Mouse (Mus musculus): ENCODE results near the gene Ralbp1. TPM values are rescaled to one million over a fixed set of nuclear protein-coding genes. Genes with fewer than 3 reads are reported as not detected.

Ralbp1 gene
- polyA plus RNA-seq, 1 experiment from 2014 or later: 29.5 TPM

- H3K27ac ChIP-seq (ENCODE audit: low read depth): no peak overlapping the region
- peaks cover 6% of the 10 kb centered on the region for H3K9me3 ChIP-seq (ENCODE audit: low read length)
- H3K4me3 ChIP-seq (ENCODE audit: low read depth, low read length): no peak overlapping the region
- TF ChIP-seq EP300 (IDR thresholded peaks at IDR 0.05; ENCODE audit: low read depth): no peak
- no peak for TF ChIP-seq CTCF (IDR thresholded peaks at IDR 0.05; ENCODE audit: low read depth)
- 82% methylated on average over 14 of the region's 14 CpGs for WGBS (ENCODE audit: insufficient replicate concordance)
- no peak for ATAC-seq
- no peaks in the 10 kb centered on the region for H3K36me3 ChIP-seq (replicated peaks; ENCODE audit: insufficient read depth, low read length)
- no peak overlapping the region for H3K9ac ChIP-seq (replicated peaks)
- no peaks in the 10 kb centered on the region for H3K4me1 ChIP-seq (ENCODE audit: insufficient read depth)
- no peaks in the 10 kb centered on the region for H3K27me3 ChIP-seq (ENCODE audit: insufficient read depth, low read length)
- H3K4me2 ChIP-seq (ENCODE audit: low read depth, low read length): no peak overlapping the region
- DNase-seq: no peak
Observed at GRCm38 (mm10) chr17:65905241-65905640, 19.6 kb upstream of the Ralbp1 start.

- no peak overlapping the region for H3K4me3 ChIP-seq (ENCODE audit: low read depth, low read length)
- H3K27me3 ChIP-seq (ENCODE audit: insufficient read depth, low read length): no peaks in the 10 kb centered on the region
- H3K4me1 ChIP-seq (ENCODE audit: insufficient read depth): no peaks in the 10 kb centered on the region
- TF ChIP-seq EP300 (IDR thresholded peaks at IDR 0.05; ENCODE audit: low read depth) (no peak), CTCF (IDR thresholded peaks at IDR 0.05; ENCODE audit: low read depth) (no peak)
- no peak for ATAC-seq
- WGBS (ENCODE audit: insufficient replicate concordance): 88% methylated on average over 8 of the region's 8 CpGs
- H3K9ac ChIP-seq (replicated peaks): no peak overlapping the region
- H3K9me3 ChIP-seq (ENCODE audit: low read length): peaks cover 6% of the 10 kb centered on the region
- H3K36me3 ChIP-seq (replicated peaks; ENCODE audit: insufficient read depth, low read length): no peaks in the 10 kb centered on the region
- H3K4me2 ChIP-seq (ENCODE audit: low read depth, low read length): no peak overlapping the region
- H3K27ac ChIP-seq (ENCODE audit: low read depth): no peak overlapping the region
- no peak for DNase-seq
Observed at GRCm38 (mm10) chr17:65903826-65904225, 18.2 kb upstream of the Ralbp1 start.

GRCm38 (mm10) chr17:65903011-65903410 lies 17.4 kb upstream of the Ralbp1 start:
- WGBS (ENCODE audit: insufficient replicate concordance): 72% methylated on average over 1 of the region's 1 CpGs
- TF ChIP-seq EP300 (IDR thresholded peaks at IDR 0.05; ENCODE audit: low read depth): no peak
- TF ChIP-seq CTCF (IDR thresholded peaks at IDR 0.05; ENCODE audit: low read depth): peak; percentile 28; the same call in 1 of the 2 replicates
- no peaks in the 10 kb centered on the region for H3K36me3 ChIP-seq (replicated peaks; ENCODE audit: insufficient read depth, low read length)

GRCm38 (mm10) chr17:65902281-65902680 lies 16.7 kb upstream of the Ralbp1 start:
- Histone ChIP-seq H3K36me3 (replicated peaks; ENCODE audit: insufficient read depth, low read length) (no peaks in the 10 kb centered on the region), H3K27me3 (ENCODE audit: insufficient read depth, low read length) (no peaks in the 10 kb centered on the region), H3K9ac (replicated peaks) (no peak overlapping the region), H3K4me3 (ENCODE audit: low read depth, low read length) (no peak overlapping the region), H3K4me1 (ENCODE audit: insufficient read depth) (no peaks in the 10 kb centered on the region), H3K9me3 (ENCODE audit: low read length) (peaks cover 6% of the 10 kb centered on the region), H3K27ac (ENCODE audit: low read depth) (no peak overlapping the region), H3K4me2 (ENCODE audit: low read depth, low read length) (no peak overlapping the region)
- no peak for DNase-seq
- ATAC-seq: no peak
- 78% methylated on average over 6 of the region's 6 CpGs for WGBS (ENCODE audit: insufficient replicate concordance)
- no peak for TF ChIP-seq EP300 (IDR thresholded peaks at IDR 0.05; ENCODE audit: low read depth)
- TF ChIP-seq CTCF (IDR thresholded peaks at IDR 0.05; ENCODE audit: low read depth): no peak

More at GRCm38 (mm10) chr17:65903011-65903410, 17.4 kb upstream of the Ralbp1 start:
- Histone ChIP-seq H3K4me3 (ENCODE audit: low read depth, low read length) (no peak overlapping the region), H3K27ac (ENCODE audit: low read depth) (no peak overlapping the region), H3K27me3 (ENCODE audit: insufficient read depth, low read length) (no peaks in the 10 kb centered on the region), H3K4me2 (ENCODE audit: low read depth, low read length) (no peak overlapping the region), H3K4me1 (ENCODE audit: insufficient read depth) (no peaks in the 10 kb centered on the region), H3K9me3 (ENCODE audit: low read length) (peaks cover 6% of the 10 kb centered on the region), H3K9ac (replicated peaks) (no peak overlapping the region)
- ATAC-seq (no peak), DNase-seq (no peak)

- 72% methylated on average over 3 of the region's 3 CpGs for WGBS (ENCODE audit: insufficient replicate concordance)
- Histone ChIP-seq H3K36me3 (replicated peaks; ENCODE audit: insufficient read depth, low read length) (no peaks in the 10 kb centered on the region), H3K27ac (ENCODE audit: low read depth) (no peak overlapping the region), H3K4me3 (ENCODE audit: low read depth, low read length) (no peak overlapping the region), H3K4me1 (ENCODE audit: insufficient read depth) (no peaks in the 10 kb centered on the region), H3K9me3 (ENCODE audit: low read length) (no peaks in the 10 kb centered on the region), H3K4me2 (ENCODE audit: low read depth, low read length) (no peak overlapping the region), H3K9ac (replicated peaks) (no peak overlapping the region), H3K27me3 (ENCODE audit: insufficient read depth, low read length) (no peaks in the 10 kb centered on the region)
- TF ChIP-seq CTCF (IDR thresholded peaks at IDR 0.05; ENCODE audit: low read depth): no peak
- no peak for TF ChIP-seq EP300 (IDR thresholded peaks at IDR 0.05; ENCODE audit: low read depth)
- ATAC-seq: no peak
- no peak for DNase-seq
Observed at GRCm38 (mm10) chr17:65896016-65896415, 10.4 kb upstream of the Ralbp1 start.

GRCm38 (mm10) chr17:65889476-65889875 lies 3.9 kb upstream of the Ralbp1 start:
- no peak overlapping the region for H3K9ac ChIP-seq (replicated peaks)
- no peak overlapping the region for H3K4me3 ChIP-seq (ENCODE audit: low read depth, low read length)
- H3K4me2 ChIP-seq (ENCODE audit: low read depth, low read length): no peak overlapping the region
- no peaks in the 10 kb centered on the region for H3K27me3 ChIP-seq (ENCODE audit: insufficient read depth, low read length)
- H3K9me3 ChIP-seq (ENCODE audit: low read length): no peaks in the 10 kb centered on the region
- 85% methylated on average over 5 of the region's 5 CpGs for WGBS (ENCODE audit: insufficient replicate concordance)
- H3K36me3 ChIP-seq (replicated peaks; ENCODE audit: insufficient read depth, low read length): no peaks in the 10 kb centered on the region
- no peak overlapping the region for H3K27ac ChIP-seq (ENCODE audit: low read depth)
- 0 out of 2 replicates have a peak, but pooled peaks cover 7% of the 10 kb centered on the region for H3K4me1 ChIP-seq (ENCODE audit: insufficient read depth)
- TF ChIP-seq CTCF (IDR thresholded peaks at IDR 0.05; ENCODE audit: low read depth): no peak
- no peak for TF ChIP-seq EP300 (IDR thresholded peaks at IDR 0.05; ENCODE audit: low read depth)
- DNase-seq (no peak), ATAC-seq (no peak)

GRCm38 (mm10) chr17:65886571-65886970 lies 973 bp upstream of the Ralbp1 start:
- Histone ChIP-seq H3K4me1 (ENCODE audit: insufficient read depth) (peaks cover 16% of the 10 kb centered on the region; the same call in 1 of the 2 replicates), H3K36me3 (replicated peaks; ENCODE audit: insufficient read depth, low read length) (no peaks in the 10 kb centered on the region), H3K27ac (ENCODE audit: low read depth) (peak overlapping the region; percentile 93), H3K27me3 (ENCODE audit: insufficient read depth, low read length) (no peaks in the 10 kb centered on the region), H3K9ac (replicated peaks) (no peak overlapping the region), H3K4me2 (ENCODE audit: low read depth, low read length) (peak overlapping the region; percentile 89), H3K4me3 (ENCODE audit: low read depth, low read length) (peak overlapping the region; percentile 80), H3K9me3 (ENCODE audit: low read length) (no peaks in the 10 kb centered on the region)
- no peak for DNase-seq
- ATAC-seq: no peak
- no peak for TF ChIP-seq CTCF (IDR thresholded peaks at IDR 0.05; ENCODE audit: low read depth)
- WGBS (ENCODE audit: insufficient replicate concordance): 56% methylated on average over 9 of the region's 9 CpGs
